Mouse (Mus musculus) limb, embryonic 11.5 days (tissue): ENCODE measurements around the gene Cpb2. TPM values are rescaled to one million over a fixed set of nuclear protein-coding genes. Genes with fewer than 3 reads are reported as not detected.

Experiments
- ATAC-seq: fragments of 200-750 bp; cut with Nextera tagmentation; 2 replicates; pipeline ENCODE4 v1.8.0; 2017; ENCODE audit warnings: low read depth; ENCODE audit not compliant: insufficient number of reproducible peaks, low FRiP score, low TSS enrichment
- DNase-seq: peaks from one replicate; pipeline ENCODE4 v3.0.0-alpha.2; 2015; ENCODE audit warnings: low spot score
- H3K27ac ChIP-seq: fragments of 300-500 bp; sonication (generic); replicated peaks from 2 replicates; pipeline ENCODE4 v1.5.1; 2014; ENCODE audit warnings: low read depth, mild to moderate bottlenecking, low read length
- H3K27me3 ChIP-seq: fragments of 300-500 bp; sonication (generic); 2 replicates; pipeline ENCODE4 v1.6.1; 2014; ENCODE audit warnings: mild to moderate bottlenecking, low read length, mixed read lengths; ENCODE audit not compliant: control insufficient read depth, insufficient read depth
- H3K36me3 ChIP-seq: fragments of 300-500 bp; sonication (generic); 2 replicates; pipeline ENCODE4 v1.6.1; 2014; ENCODE audit warnings: mild to moderate bottlenecking, low read length, moderate library complexity, mixed read lengths; ENCODE audit not compliant: control insufficient read depth, insufficient read depth
- H3K4me1 ChIP-seq: fragments of 300-500 bp; sonication (generic); 2 replicates; pipeline ENCODE4 v1.6.1; 2014; ENCODE audit warnings: low read length, mixed read lengths; ENCODE audit not compliant: control insufficient read depth, insufficient read depth
- H3K4me2 ChIP-seq: fragments of 300-500 bp; sonication (generic); 2 replicates; pipeline ENCODE4 v1.6.1; 2014; ENCODE audit warnings: low read depth, mild to moderate bottlenecking, moderate library complexity; ENCODE audit not compliant: severe bottlenecking
- H3K4me3 ChIP-seq: fragments of 300-500 bp; sonication (generic); 2 replicates; pipeline ENCODE4 v1.5.1; 2014; ENCODE audit warnings: low read depth, low read length
- H3K9ac ChIP-seq: fragments of 300-500 bp; sonication (generic); 2 replicates; pipeline ENCODE4 v1.6.1; 2014; ENCODE audit warnings: mild to moderate bottlenecking, low read length
- H3K9me3 ChIP-seq: fragments of 300-500 bp; sonication (generic); 2 replicates; pipeline ENCODE4 v1.6.1; 2016; ENCODE audit warnings: low read length; ENCODE audit not compliant: control insufficient read depth
- whole genome bisulfite sequencing: fragments of 180-500 bp; shearing (Covaris S2); extraction: QIAGEN DNeasy Blood & Tissue Kit; methylation state at CpG from one replicate; pipeline ENCODE4 v1.1.7; 2014; 5-methylcytosine and 5-hydroxymethylcytosine counted together
- polyA plus RNA-seq: library from polyadenylated mRNA; unstranded; fragments of >200 nt; fragmentation: Nextera tagmentation; extraction: Ambion mirVana; gene quantifications from 2 replicates; pipeline ENCODE4 v1.2.1, GENCODE M21; 2014

Cpb2 gene
- polyA plus RNA-seq, 1 experiment from 2014 or later: not detected

- H3K4me1 ChIP-seq: no peaks in the 10 kb centered on the region
- DNase-seq (no peak), ATAC-seq (no peak)
- 74% methylated on average over 5 of the region's 5 CpGs for WGBS
- H3K27me3 ChIP-seq: no peaks in the 10 kb centered on the region
- no peak overlapping the region for H3K9ac ChIP-seq
- H3K4me3 ChIP-seq: no peak overlapping the region
- no peaks in the 10 kb centered on the region for H3K36me3 ChIP-seq
- H3K9me3 ChIP-seq: no peaks in the 10 kb centered on the region
- H3K27ac ChIP-seq: no peak overlapping the region
- H3K4me2 ChIP-seq: no peak overlapping the region
These were observed 67.4 kb downstream of the Cpb2 start for GRCm38 (mm10) chr14:75309336-75309992.

GRCm38 (mm10) chr14:75314484-75314883 lies 72.4 kb downstream of the Cpb2 start:
- Histone ChIP-seq H3K4me2 (no peak overlapping the region), H3K4me3 (no peak overlapping the region), H3K4me1 (no peaks in the 10 kb centered on the region), H3K9me3 (no peaks in the 10 kb centered on the region), H3K36me3 (no peaks in the 10 kb centered on the region), H3K9ac (no peak overlapping the region), H3K27me3 (no peaks in the 10 kb centered on the region), H3K27ac (no peak overlapping the region)
- no peak for ATAC-seq
- no peak for DNase-seq
- 87% methylated on average over 2 of the region's 2 CpGs for WGBS

GRCm38 (mm10) chr14:75318736-75319135 lies 76.6 kb downstream of the Cpb2 start:
- Histone ChIP-seq H3K27me3 (no peaks in the 10 kb centered on the region), H3K4me2 (no peak overlapping the region), H3K27ac (no peak overlapping the region), H3K36me3 (0 out of 2 replicates have a peak, but pooled peaks cover 2% of the 10 kb centered on the region), H3K4me1 (no peaks in the 10 kb centered on the region), H3K4me3 (no peak overlapping the region), H3K9me3 (no peaks in the 10 kb centered on the region), H3K9ac (no peak overlapping the region)
- 93% methylated on average over 2 of the region's 2 CpGs for WGBS
- ATAC-seq (no peak), DNase-seq (no peak)

GRCm38 (mm10) chr14:75320269-75320668 lies 78.2 kb downstream of the Cpb2 start:
- Histone ChIP-seq H3K9me3 (no peaks in the 10 kb centered on the region), H3K4me1 (no peaks in the 10 kb centered on the region), H3K27ac (no peak overlapping the region), H3K4me3 (no peak overlapping the region), H3K9ac (no peak overlapping the region), H3K27me3 (no peaks in the 10 kb centered on the region), H3K4me2 (no peak overlapping the region), H3K36me3 (0 out of 2 replicates have a peak, but pooled peaks cover 2% of the 10 kb centered on the region)
- DNase-seq: no peak
- ATAC-seq: no peak
- 94% methylated on average over 5 of the region's 5 CpGs for WGBS

- no peak overlapping the region for H3K4me3 ChIP-seq
- H3K36me3 ChIP-seq: peaks cover 4% of the 10 kb centered on the region; the same call in 1 of the 2 replicates
- H3K27me3 ChIP-seq: no peaks in the 10 kb centered on the region
- no peak for ATAC-seq
- H3K9me3 ChIP-seq: no peaks in the 10 kb centered on the region
- H3K4me2 ChIP-seq: no peak overlapping the region
- WGBS: 97% methylated on average over 32 of the region's 32 CpGs
- no peak overlapping the region for H3K9ac ChIP-seq
- H3K27ac ChIP-seq: no peak overlapping the region
- no peaks in the 10 kb centered on the region for H3K4me1 ChIP-seq
- DNase-seq: no peak
These were observed 81.3 kb downstream of the Cpb2 start for GRCm38 (mm10) chr14:75323354-75323753.

- Histone ChIP-seq H3K27ac (no peak overlapping the region), H3K9me3 (no peaks in the 10 kb centered on the region), H3K4me2 (no peak overlapping the region), H3K9ac (no peak overlapping the region), H3K4me3 (no peak overlapping the region), H3K27me3 (no peaks in the 10 kb centered on the region), H3K36me3 (peaks cover 8% of the 10 kb centered on the region; the same call in 1 of the 2 replicates), H3K4me1 (no peaks in the 10 kb centered on the region)
- DNase-seq: no peak
- 92% methylated on average over 8 of the region's 8 CpGs for WGBS
- ATAC-seq: no peak
These were observed 86.0 kb downstream of the Cpb2 start for GRCm38 (mm10) chr14:75328062-75328461.

GRCm38 (mm10) chr14:75330621-75331020 lies 88.5 kb downstream of the Cpb2 start:
- H3K9ac ChIP-seq: no peak overlapping the region
- H3K4me2 ChIP-seq: no peak overlapping the region
- ATAC-seq: no peak
- H3K9me3 ChIP-seq: no peaks in the 10 kb centered on the region
- H3K27me3 ChIP-seq: no peaks in the 10 kb centered on the region
- H3K36me3 ChIP-seq: peaks cover 6% of the 10 kb centered on the region; the same call in 1 of the 2 replicates
- no peak for DNase-seq
- WGBS: 89% methylated on average over 6 of the region's 6 CpGs
- H3K4me1 ChIP-seq: no peaks in the 10 kb centered on the region
- H3K27ac ChIP-seq: no peak overlapping the region
- H3K4me3 ChIP-seq: no peak overlapping the region
